Mouse (Mus musculus): Measurements from ENCODE around the gene Odr4.

Gene Odr4

GRCm38 (mm10) chr1:150392638-150393487, at the start of gene Odr4, which contains the start of gene Tpr:
TSS of gene Odr4 (minus strand) at chr1:150393080.
TSS of gene Tpr (plus strand) at chr1:150392838.
- DNase-seq (ENCODE audit: low spot score in 2 of 2) = peak; percentile 97

GRCm38 (mm10) chr1:150441731-150442130, 48.9 kb upstream of the Odr4 start:
- no peak for DNase-seq (ENCODE audit: low spot score in 2 of 2)

- no peak for DNase-seq (ENCODE audit: low spot score in 2 of 2)
Observed at GRCm38 (mm10) chr1:150438641-150439040, 45.8 kb upstream of the Odr4 start.

- no peak for DNase-seq (ENCODE audit: low spot score in 2 of 2)
Observed at GRCm38 (mm10) chr1:150426216-150426615, 33.3 kb upstream of the Odr4 start.

GRCm38 (mm10) chr1:150425665-150426064, 32.8 kb upstream of the Odr4 start:
- DNase-seq (ENCODE audit: low spot score in 2 of 2) = peak; percentile 7 to 15

GRCm38 (mm10) chr1:150418426-150418825, 25.5 kb upstream of the Odr4 start:
- DNase-seq (ENCODE audit: low spot score in 2 of 2) = no peak

GRCm38 (mm10) chr1:150416006-150416405, 23.1 kb upstream of the Odr4 start:
- DNase-seq (ENCODE audit: low spot score in 2 of 2) = no peak

GRCm38 (mm10) chr1:150409996-150410395, 17.1 kb upstream of the Odr4 start:
- no peak for DNase-seq (ENCODE audit: low spot score in 2 of 2)

- no peak for DNase-seq (ENCODE audit: low spot score in 2 of 2)
Observed at GRCm38 (mm10) chr1:150407285-150407684, 14.4 kb upstream of the Odr4 start.

GRCm38 (mm10) chr1:150404555-150404954, 11.7 kb upstream of the Odr4 start:
- DNase-seq (ENCODE audit: low spot score in 2 of 2) = no peak

GRCm38 (mm10) chr1:150403914-150404313, 11.0 kb upstream of the Odr4 start:
- no peak for DNase-seq (ENCODE audit: low spot score in 2 of 2)

- no peak for DNase-seq (ENCODE audit: low spot score in 2 of 2)
Observed at GRCm38 (mm10) chr1:150396001-150396400, 3.1 kb upstream of the Odr4 start.

GRCm38 (mm10) chr1:150393488-150393852, 590 bp upstream of the Odr4 start:
- DNase-seq (ENCODE audit: low spot score in 2 of 2) = no peak

- no peak for DNase-seq (ENCODE audit: low spot score in 2 of 2)
Observed at GRCm38 (mm10) chr1:150391931-150392637, 796 bp downstream of the Odr4 start.

- DNase-seq (ENCODE audit: low spot score in 2 of 2) = no peak
Observed at GRCm38 (mm10) chr1:150389390-150390129, 3.3 kb downstream of the Odr4 start.

- no peak for DNase-seq (ENCODE audit: low spot score in 2 of 2)
Observed at GRCm38 (mm10) chr1:150387572-150387971, 5.3 kb downstream of the Odr4 start.

- no peak for DNase-seq (ENCODE audit: low spot score in 2 of 2)
Observed at GRCm38 (mm10) chr1:150384138-150384537, 8.7 kb downstream of the Odr4 start.

GRCm38 (mm10) chr1:150374247-150374646, 18.6 kb downstream of the Odr4 start:
- DNase-seq (ENCODE audit: low spot score in 2 of 2) = no peak

GRCm38 (mm10) chr1:150372895-150373294, 20.0 kb downstream of the Odr4 start:
- DNase-seq (ENCODE audit: low spot score in 2 of 2) = no peak

GRCm38 (mm10) chr1:150360864-150361263, 32.0 kb downstream of the Odr4 start:
- DNase-seq (ENCODE audit: low spot score in 2 of 2) = no peak

GRCm38 (mm10) chr1:150335111-150335510, 57.8 kb downstream of the Odr4 start:
- DNase-seq (ENCODE audit: low spot score in 2 of 2) = no peak

- no peak for DNase-seq (ENCODE audit: low spot score in 2 of 2)
Observed at GRCm38 (mm10) chr1:150319205-150319604, 73.7 kb downstream of the Odr4 start, which contains the start of gene Pdc. TSS of gene Pdc (plus strand) at chr1:150319417.
